Mouse (Mus musculus): ENCODE measurements around the gene Cd300lb. TPM values are rescaled to one million over a fixed set of nuclear protein-coding genes. Genes with fewer than 3 reads are reported as not detected.

Cd300lb gene
- polyA plus RNA-seq, 1 experiment: not detected

- TF ChIP-seq EP300 (IDR thresholded peaks at IDR 0.05; ENCODE audit: insufficient read depth, low read depth, low read length) (peak; percentile 88), POLR2A (IDR thresholded peaks at IDR 0.05; ENCODE audit: insufficient read depth, low read length) (no peak), CTCF (IDR thresholded peaks at IDR 0.05; ENCODE audit: low read depth, low read length) (no peak)
- Histone ChIP-seq H3K27ac (ENCODE audit: insufficient read depth, low read length) (no peak overlapping the region; the same call in 1 of the 2 replicates), H3K4me1 (ENCODE audit: control insufficient read depth, insufficient read depth, low read length) (peaks cover 25% of the 10 kb centered on the region), H3K9ac (ENCODE audit: low read depth, poor library complexity, severe bottlenecking) (no peak overlapping the region), H3K4me3 (ENCODE audit: low read depth, low read length) (no peak overlapping the region), H3K36me3 (ENCODE audit: control insufficient read depth, insufficient read depth, low read length, poor library complexity, severe bottlenecking) (no peaks in the 10 kb centered on the region), H3K27me3 (ENCODE audit: control insufficient read depth, insufficient read depth, low read length, poor library complexity, severe bottlenecking) (no peaks in the 10 kb centered on the region), H3K9me3 (replicated peaks; ENCODE audit: control insufficient read depth, insufficient read depth, low read length, poor library complexity, severe bottlenecking) (no peaks in the 10 kb centered on the region)
Observed at GRCm38 (mm10) chr11:114875301-114875801, 58.8 kb downstream of the Cd300lb start.

DNA sequence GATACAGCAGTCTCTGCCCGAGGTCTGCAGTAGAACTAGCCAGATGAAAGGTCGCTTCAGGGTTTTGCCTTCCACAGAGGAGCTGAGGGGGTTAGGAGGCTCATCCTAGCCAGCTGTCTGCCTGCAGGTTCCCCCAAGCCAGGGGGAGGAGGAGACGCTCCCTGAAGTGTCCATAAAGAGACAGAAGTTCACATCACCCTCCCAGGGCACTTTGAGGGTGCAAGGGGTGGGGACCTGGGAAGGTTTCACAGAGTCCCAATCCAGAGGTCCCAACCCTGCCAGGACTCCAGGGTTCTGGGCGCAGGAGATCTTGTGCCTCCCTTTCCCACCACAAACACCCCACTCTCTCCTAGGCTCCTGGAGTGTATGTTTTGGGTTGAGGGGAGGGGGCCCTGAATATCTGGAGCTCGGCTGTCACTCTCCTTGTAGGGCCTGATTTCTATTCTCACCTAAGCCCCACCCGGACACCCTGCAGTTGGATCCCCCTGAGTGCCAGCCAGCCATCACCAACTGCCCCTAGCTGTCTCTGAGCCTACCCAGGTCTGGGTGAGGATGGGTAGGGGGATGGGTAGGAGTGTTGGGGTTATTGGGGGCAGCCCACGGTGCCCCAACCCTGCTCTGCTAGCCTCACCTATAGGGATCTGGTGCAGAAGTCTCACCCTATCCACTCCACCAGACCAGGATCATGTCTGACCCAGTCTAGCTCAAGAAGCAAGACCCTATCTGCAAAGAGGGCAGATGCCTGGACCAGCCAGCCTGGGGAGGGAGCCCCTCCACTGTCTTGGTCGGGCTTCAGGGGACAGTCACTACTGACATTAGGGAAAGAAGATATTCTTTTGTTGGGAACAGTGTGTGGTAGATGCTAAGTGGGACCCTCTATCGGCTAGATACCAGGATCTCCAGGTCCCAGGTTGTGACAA lies 59.7 kb downstream of the Cd300lb start:
- Histone ChIP-seq H3K27me3 (ENCODE audit: control insufficient read depth, insufficient read depth, low read length, poor library complexity, severe bottlenecking) (no peaks in the 10 kb centered on the region), H3K36me3 (ENCODE audit: control insufficient read depth, insufficient read depth, low read length, poor library complexity, severe bottlenecking) (no peaks in the 10 kb centered on the region), H3K4me3 (ENCODE audit: low read depth, low read length) (no peak overlapping the region), H3K4me1 (ENCODE audit: control insufficient read depth, insufficient read depth, low read length) (peaks cover 25% of the 10 kb centered on the region), H3K9me3 (replicated peaks; ENCODE audit: control insufficient read depth, insufficient read depth, low read length, poor library complexity, severe bottlenecking) (no peaks in the 10 kb centered on the region), H3K9ac (ENCODE audit: low read depth, poor library complexity, severe bottlenecking) (no peak overlapping the region), H3K27ac (ENCODE audit: insufficient read depth, low read length) (0 out of 2 replicates have a peak overlapping the region, but pooled peaks have one; percentile 89)
- TF ChIP-seq POLR2A (IDR thresholded peaks at IDR 0.05; ENCODE audit: insufficient read depth, low read length) (no peak), EP300 (IDR thresholded peaks at IDR 0.05; ENCODE audit: insufficient read depth, low read depth, low read length) (no peak), CTCF (IDR thresholded peaks at IDR 0.05; ENCODE audit: low read depth, low read length) (no peak)

GRCm38 (mm10) chr11:114873022-114873817 lies 61.0 kb downstream of the Cd300lb start:
- Histone ChIP-seq H3K27me3 (ENCODE audit: control insufficient read depth, insufficient read depth, low read length, poor library complexity, severe bottlenecking) (no peaks in the 10 kb centered on the region), H3K4me3 (ENCODE audit: low read depth, low read length) (no peak overlapping the region), H3K4me1 (ENCODE audit: control insufficient read depth, insufficient read depth, low read length) (peaks cover 25% of the 10 kb centered on the region), H3K9me3 (replicated peaks; ENCODE audit: control insufficient read depth, insufficient read depth, low read length, poor library complexity, severe bottlenecking) (no peaks in the 10 kb centered on the region), H3K27ac (ENCODE audit: insufficient read depth, low read length) (peak overlapping the region; percentile 89), H3K36me3 (ENCODE audit: control insufficient read depth, insufficient read depth, low read length, poor library complexity, severe bottlenecking) (no peaks in the 10 kb centered on the region), H3K9ac (ENCODE audit: low read depth, poor library complexity, severe bottlenecking) (no peak overlapping the region)
- no peak for TF ChIP-seq CTCF (IDR thresholded peaks at IDR 0.05; ENCODE audit: low read depth, low read length)
- TF ChIP-seq EP300 (IDR thresholded peaks at IDR 0.05; ENCODE audit: insufficient read depth, low read depth, low read length): peak; percentile 90

Other genes with a start within 250 kb of the Cd300lb start
- 1.3 and 1.7 TPM in 2 replicates for gene Dnaic2, start 207.0 kb downstream of the Cd300lb start, polyA plus RNA-seq (2011; ENCODE audit: insufficient read depth, insufficient read length, low read depth, missing spikeins)
- gene Kif19a, start 169.0 kb downstream of the Cd300lb start, polyA plus RNA-seq (2011; ENCODE audit: insufficient read depth, insufficient read length, low read depth, missing spikeins): 1.0 and 1.4 TPM in 2 replicates
- 0.93 TPM in 1 of 2 replicates, not detected in the other for gene Btbd17, start 138.4 kb downstream of the Cd300lb start, polyA plus RNA-seq (2011; ENCODE audit: insufficient read depth, insufficient read length, low read depth, missing spikeins)
- gene Gpr142, start 135.5 kb downstream of the Cd300lb start, polyA plus RNA-seq (2011; ENCODE audit: insufficient read depth, insufficient read length, low read depth, missing spikeins): not detected in 2 replicates
- 48.8 and 57.0 TPM in 2 replicates for gene Gprc5c, start 83.2 kb downstream of the Cd300lb start, polyA plus RNA-seq (2011; ENCODE audit: insufficient read depth, insufficient read length, low read depth, missing spikeins)
- 0.78 and 2.3 TPM in 2 replicates for gene Cd300a, start 44.3 kb downstream of the Cd300lb start, polyA plus RNA-seq (2011; ENCODE audit: insufficient read depth, insufficient read length, low read depth, missing spikeins)
- not detected in 2 replicates for gene Cd300c, start 34.8 kb upstream of the Cd300lb start, polyA plus RNA-seq (2011; ENCODE audit: insufficient read depth, insufficient read length, low read depth, missing spikeins)
- not detected in 2 replicates for gene Cd300ld, start 55.5 kb upstream of the Cd300lb start, polyA plus RNA-seq (2011; ENCODE audit: insufficient read depth, insufficient read length, low read depth, missing spikeins)
- not detected in 2 replicates for gene Cd300c2, start 67.5 kb upstream of the Cd300lb start, polyA plus RNA-seq (2011; ENCODE audit: insufficient read depth, insufficient read length, low read depth, missing spikeins)
- not detected in 2 replicates for gene Cd300ld2, start 81.8 kb upstream of the Cd300lb start, polyA plus RNA-seq (2011; ENCODE audit: insufficient read depth, insufficient read length, low read depth, missing spikeins)
- gene Cd300ld4, start 92.6 kb upstream of the Cd300lb start, polyA plus RNA-seq (2011; ENCODE audit: insufficient read depth, insufficient read length, low read depth, missing spikeins): not detected in 2 replicates
- not detected in 2 replicates for gene Cd300ld5, start 103.4 kb upstream of the Cd300lb start, polyA plus RNA-seq (2011; ENCODE audit: insufficient read depth, insufficient read length, low read depth, missing spikeins)
- gene Cd300ld3, start 114.0 kb upstream of the Cd300lb start, polyA plus RNA-seq (2011; ENCODE audit: insufficient read depth, insufficient read length, low read depth, missing spikeins): not detected in 2 replicates
- not detected in 2 replicates for gene Cd300e, start 127.8 kb upstream of the Cd300lb start, polyA plus RNA-seq (2011; ENCODE audit: insufficient read depth, insufficient read length, low read depth, missing spikeins)
- 0.99 and 3.0 TPM in 2 replicates for gene Rab37, start 157.0 kb upstream of the Cd300lb start, polyA plus RNA-seq (2011; ENCODE audit: insufficient read depth, insufficient read length, low read depth, missing spikeins)
- 1.1 TPM in 1 of 2 replicates, not detected in the other for gene Cd300lf, start 199.6 kb upstream of the Cd300lb start, polyA plus RNA-seq (2011; ENCODE audit: insufficient read depth, insufficient read length, low read depth, missing spikeins)
- gene Slc9a3r1, start 229.0 kb upstream of the Cd300lb start, polyA plus RNA-seq (2011; ENCODE audit: insufficient read depth, insufficient read length, low read depth, missing spikeins): 73.2 and 77.8 TPM in 2 replicates